Mouse (Mus musculus) olfactory bulb, adult 2 months (tissue): ENCODE data around the gene Exosc2.

Source experiments
- CTCF ChIP-seq: fragments of 200-500 bp; IDR thresholded peaks from 2 replicates; pipeline ENCODE4 v1.5.1; 2012; ENCODE audit warnings: low read depth, mild to moderate bottlenecking, low read length, moderate library complexity; ENCODE audit not compliant: insufficient read depth
- POLR2A ChIP-seq: fragments of 200-500 bp; IDR thresholded peaks from 2 replicates; pipeline ENCODE4 v1.6.1; 2012; ENCODE audit warnings: mild to moderate bottlenecking, low read depth, low read length, moderate library complexity; ENCODE audit not compliant: insufficient read depth

- TF ChIP-seq POLR2A, result no peak
- TF ChIP-seq CTCF, result no peak
Observed at GRCm38 (mm10) chr2:31714780-31715179, 44.3 kb downstream of the Exosc2 start.
